Mouse (Mus musculus) MEL (cell line): ENCODE measurements around the gene Dnaja1. TPM values are rescaled to one million over a fixed set of nuclear protein-coding genes. Genes with fewer than 3 reads are reported as not detected.
A peak's percentile ranks its signal among the peaks of the same experiment; 100 is the strongest.

Experiments used
- DNase-seq: peaks from one replicate; pipeline ENCODE4 v3.0.0; 2011; ENCODE audit warnings: low read depth, low spot score
- H3K27ac ChIP-seq: 2 replicates; pipeline ENCODE4 v1.5.1; 2012; ENCODE audit warnings: low read depth, mild to moderate bottlenecking, control low read depth, low read length, moderate library complexity; ENCODE audit not compliant: control insufficient read depth
- H3K27me3 ChIP-seq, 2 experiments: fragments of 150-350 bp in 1 of 2; sonication (generic) in 1 of 2; 2 replicates each; pipeline ENCODE4 v1.6.1; 2012; ENCODE audit warnings: low read length in 2 of 2, mild to moderate bottlenecking in 2 of 2, improper control_type of control experiment in 1 of 2, moderate library complexity in 1 of 2; ENCODE audit not compliant: insufficient read depth in 2 of 2, control insufficient read depth in 1 of 2
- H3K36me3 ChIP-seq, 2 experiments: 2 replicates each; pipeline ENCODE4 v1.6.1; 2012 to 2014; ENCODE audit warnings: low read length in 2 of 2, improper control_type of control experiment in 1 of 2, inconsistent platforms in 1 of 2, mild to moderate bottlenecking in 1 of 2; ENCODE audit not compliant: insufficient read depth in 2 of 2, control insufficient read depth in 1 of 2
- H3K4me1 ChIP-seq, 2 experiments: fragments of 150-350 bp in 1 of 2; sonication (generic) in 1 of 2; 2 replicates each; pipeline ENCODE4 v1.6.1; 2012; ENCODE audit warnings: low read length in 2 of 2, improper control_type of control experiment in 1 of 2, mild to moderate bottlenecking in 1 of 2; ENCODE audit not compliant: insufficient read depth in 2 of 2, control insufficient read depth in 1 of 2
- H3K4me3 ChIP-seq, 2 experiments: fragments of 150-350 bp in 1 of 2; sonication (generic) in 1 of 2; 2 replicates each; pipeline ENCODE4 v1.5.1; 2012; ENCODE audit warnings: low read depth in 2 of 2, low read length in 2 of 2, mild to moderate bottlenecking in 2 of 2, moderate library complexity in 2 of 2, control low read depth in 1 of 2, improper control_type of control experiment in 1 of 2; ENCODE audit not compliant: control insufficient read depth in 1 of 2, insufficient read depth in 1 of 2
- H3K79me2 ChIP-seq: 2 replicates; pipeline ENCODE4 v1.6.1; 2012; ENCODE audit warnings: mild to moderate bottlenecking, low read length, moderate library complexity; ENCODE audit not compliant: control insufficient read depth, poor library complexity, insufficient read depth
- H3K9ac ChIP-seq: 2 replicates; pipeline ENCODE4 v1.6.1; 2012; ENCODE audit warnings: low read depth, mild to moderate bottlenecking, control low read depth, low read length, moderate library complexity; ENCODE audit not compliant: control insufficient read depth, poor library complexity, severe bottlenecking
- H3K9me3 ChIP-seq: fragments of 150-350 bp; sonication (generic); replicated peaks from 2 replicates; pipeline ENCODE4 v1.6.1; 2012; ENCODE audit warnings: mild to moderate bottlenecking, low read length, improper control_type of control experiment, moderate library complexity; ENCODE audit not compliant: insufficient read depth
- BHLHE40 ChIP-seq: IDR thresholded peaks from 2 replicates; pipeline ENCODE4 v1.6.1; 2012; ENCODE audit warnings: low read depth, mild to moderate bottlenecking, inconsistent platforms, low read length, improper control_type of control experiment, borderline replicate concordance
- CHD1 ChIP-seq: IDR thresholded peaks from 2 replicates; pipeline ENCODE4 v1.6.1; 2012; ENCODE audit warnings: low read depth, mild to moderate bottlenecking, inconsistent platforms, low read length, improper control_type of control experiment
- CHD2 ChIP-seq: IDR thresholded peaks from 2 replicates; pipeline ENCODE4 v1.6.1; 2011; ENCODE audit warnings: low read length, improper control_type of control experiment
- CTCF ChIP-seq, 3 experiments: IDR thresholded peaks in 2 of 3; conservative IDR thresholded peaks in 1 of 3; 2 replicates each; pipeline ENCODE4 v1.5.1; 2011 to 2012; ENCODE audit warnings: low read length in 3 of 3, low read depth in 2 of 3, mild to moderate bottlenecking in 2 of 3, improper control_type of control experiment in 1 of 3, inconsistent platforms in 1 of 3, mixed read lengths in 1 of 3, moderate library complexity in 1 of 3; ENCODE audit not compliant: control insufficient read depth in 1 of 3, insufficient read depth in 1 of 3, poor library complexity in 1 of 3, severe bottlenecking in 1 of 3
- ELF1 ChIP-seq: IDR thresholded peaks from 2 replicates; pipeline ENCODE4 v1.6.1; 2014; ENCODE audit warnings: low read depth, mild to moderate bottlenecking, inconsistent platforms, low read length, improper control_type of control experiment, moderate library complexity
- ETS1 ChIP-seq: IDR thresholded peaks from 2 replicates; pipeline ENCODE4 v1.6.1; 2012; ENCODE audit warnings: low read depth, mild to moderate bottlenecking, inconsistent platforms, low read length, improper control_type of control experiment, moderate library complexity
- GATA1 ChIP-seq: IDR thresholded peaks from 2 replicates; pipeline ENCODE4 v1.6.1; 2011; ENCODE audit warnings: low read depth, low read length, improper control_type of control experiment
- JUND ChIP-seq: IDR thresholded peaks from 2 replicates; pipeline ENCODE4 v1.6.1; 2011; ENCODE audit warnings: low read depth, mild to moderate bottlenecking, improper control_type of control experiment, low read length
- MAFK ChIP-seq: IDR thresholded peaks from 2 replicates; pipeline ENCODE4 v1.6.1; 2011; ENCODE audit warnings: low read depth, mild to moderate bottlenecking, low read length, improper control_type of control experiment, borderline replicate concordance
- MEF2A ChIP-seq: IDR thresholded peaks from 2 replicates; pipeline ENCODE4 v1.6.1; 2014; ENCODE audit warnings: low read depth, mild to moderate bottlenecking, inconsistent platforms, low read length, improper control_type of control experiment; ENCODE audit not compliant: poor library complexity, insufficient replicate concordance, severe bottlenecking; ENCODE audit errors: extremely low read depth
- POLR2AphosphoS2 ChIP-seq: IDR thresholded peaks from 2 replicates; pipeline ENCODE4 v1.6.1; 2011; ENCODE audit warnings: low read length, improper control_type of control experiment
- SIN3A ChIP-seq: IDR thresholded peaks from 2 replicates; pipeline ENCODE4 v1.6.1; 2012; ENCODE audit warnings: low read length, improper control_type of control experiment, inconsistent platforms
- SMC3 ChIP-seq: IDR thresholded peaks from 2 replicates; pipeline ENCODE4 v1.6.1; 2011; ENCODE audit warnings: low read depth, low read length, improper control_type of control experiment
- TCF12 ChIP-seq: IDR thresholded peaks from 2 replicates; pipeline ENCODE4 v1.6.1; 2014; ENCODE audit warnings: low read depth, mild to moderate bottlenecking, inconsistent platforms, low read length, improper control_type of control experiment, moderate library complexity
- USF1 ChIP-seq: IDR thresholded peaks from 2 replicates; pipeline ENCODE4 v1.6.1; 2014; ENCODE audit warnings: low read depth, mild to moderate bottlenecking, inconsistent platforms, low read length, improper control_type of control experiment, moderate library complexity
- ZKSCAN1 ChIP-seq: IDR thresholded peaks from 2 replicates; pipeline ENCODE4 v1.6.1; 2012; ENCODE audit warnings: low read depth, mild to moderate bottlenecking, inconsistent platforms, low read length, improper control_type of control experiment, moderate library complexity
- polyA plus RNA-seq, 2 experiments: library from polyadenylated mRNA; stranded (reverse) in 1 of 2; unstranded in 1 of 2; fragments of >175 nt in 1 of 2; fragments of >200 nt in 1 of 2; gene quantifications; 2 replicates each; pipeline versions ENCODE4 v1.2.1 to v1.2.4; 2012; ENCODE audit warnings: low replicate concordance in 2 of 2, low read depth in 1 of 2; ENCODE audit not compliant: insufficient read length in 2 of 2, insufficient read depth in 1 of 2, missing spikeins in 1 of 2
- total RNA-seq: library from RNA; depleted of rRNA; stranded (reverse); fragments of 300-350 nt; gene quantifications from 2 replicates; pipeline ENCODE4 v1.2.3, GENCODE M21; 2012

The Dnaja1 gene
- total and polyA plus RNA-seq, 3 experiments = 108 to 482 (median 355) TPM

- peaks cover 50 to 51% of the 10 kb centered on the region in 2 experiments for H3K36me3 ChIP-seq
- TF ChIP-seq MEF2A (no peak), SMC3 (peak; percentile 15; the same call in 1 of the 2 replicates), CTCF (IDR thresholded peaks at IDR 0.05 in 2 of 3, conservative IDR thresholded peaks at IDR 0.05 in 1 of 3; ENCODE audit: control insufficient read depth in 1 of 3, insufficient read depth in 1 of 3, low read depth in 2 of 3, low read length in 3 of 3, poor library complexity in 1 of 3, severe bottlenecking in 1 of 3) (peak in 2 of 3 experiments; percentile 18 to 46; a peak in 2 of 6 replicates), BHLHE40 (no peak), SIN3A (0 out of 2 replicates have a peak, but pooled peaks have one; percentile 17)
- H3K9ac ChIP-seq = no peak overlapping the region
- peak; percentile 46 for DNase-seq
- H3K4me3 ChIP-seq = no peak overlapping the region
- peaks cover 3 to 12% of the 10 kb centered on the region in 2 experiments for H3K4me1 ChIP-seq
- no peak overlapping the region for H3K27ac ChIP-seq
- no peaks in the 10 kb centered on the region for H3K9me3 ChIP-seq
- H3K27me3 ChIP-seq = no peaks in the 10 kb centered on the region
- H3K79me2 ChIP-seq = peaks cover 29% of the 10 kb centered on the region
Observed at GRCm38 (mm10) chr4:40727247-40727646, 5.3 kb downstream of the Dnaja1 start.

GRCm38 (mm10) chr4:40731262-40731661, 9.3 kb downstream of the Dnaja1 start:
- Histone ChIP-seq H3K4me1 (no peaks in the 10 kb centered on the region; a peak in 1 of 4 replicates), H3K27me3 (no peaks in the 10 kb centered on the region), H3K27ac (no peak overlapping the region), H3K79me2 (peaks cover 4% of the 10 kb centered on the region), H3K9me3 (no peaks in the 10 kb centered on the region), H3K9ac (no peak overlapping the region), H3K36me3 (peaks cover 27 to 37% of the 10 kb centered on the region in 2 experiments), H3K4me3 (no peak overlapping the region)
- DNase-seq = no peak
- TF ChIP-seq SIN3A = no peak
- no peak for TF ChIP-seq ZKSCAN1
- no peak for TF ChIP-seq MAFK
- no peak for TF ChIP-seq USF1
- TF ChIP-seq CHD2 = no peak
- TF ChIP-seq TCF12 = no peak
- no peak for TF ChIP-seq BHLHE40
- TF ChIP-seq JUND = no peak
- TF ChIP-seq ETS1 = no peak
- no peak for TF ChIP-seq CHD1
- no peak for TF ChIP-seq GATA1
- no peak for TF ChIP-seq ELF1

DNA sequence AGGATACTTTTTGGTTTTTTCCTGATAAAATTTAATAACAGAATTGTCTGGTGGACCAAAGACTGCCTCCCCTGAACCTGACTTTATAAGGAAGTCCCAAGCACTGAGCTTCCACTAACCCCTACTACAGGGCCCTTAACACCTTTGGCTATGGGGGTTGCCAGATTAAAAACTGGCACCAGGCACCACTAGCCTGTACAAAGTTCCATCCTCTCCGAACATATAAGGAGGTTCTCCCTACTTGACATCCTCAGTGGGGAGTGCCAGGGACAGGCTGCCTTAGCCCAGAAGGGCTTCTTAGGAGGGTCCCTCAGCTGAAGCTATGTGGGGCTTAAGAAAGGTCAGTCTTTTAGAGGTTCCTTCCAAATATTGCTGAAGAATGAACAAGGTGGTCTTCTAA, 13.4 kb downstream of the Dnaja1 start:
- H3K9me3 ChIP-seq = no peaks in the 10 kb centered on the region
- no peak for DNase-seq
- no peaks in the 10 kb centered on the region; the same call in 1 of the 2 replicates for H3K79me2 ChIP-seq
- no peaks in the 10 kb centered on the region for H3K4me1 ChIP-seq
- no peak overlapping the region for H3K9ac ChIP-seq
- H3K4me3 ChIP-seq = no peak overlapping the region
- H3K36me3 ChIP-seq = peaks cover 0 to 19% of the 10 kb centered on the region in 2 experiments; a peak in 3 of 4 replicates
- H3K27me3 ChIP-seq = no peaks in the 10 kb centered on the region
- no peak overlapping the region for H3K27ac ChIP-seq
- TF ChIP-seq MAFK (no peak), POLR2AphosphoS2 (0 out of 2 replicates have a peak, but pooled peaks have one; percentile 46)
- TF ChIP-seq, all 39 proteins: peak for 1
